Mouse (Mus musculus) liver, postnatal 0 days (tissue): Measurements from ENCODE around the gene Olfr657. TPM values are rescaled to one million over a fixed set of nuclear protein-coding genes. Genes with fewer than 3 reads are reported as not detected.

ENCODE experiments used
- ATAC-seq: fragments of 200-750 bp; cut with Nextera tagmentation; 2 replicates; pipeline ENCODE4 v1.8.0; 2017; ENCODE audit warnings: mild to moderate bottlenecking, moderate library complexity
- DNase-seq: peaks from one replicate; pipeline ENCODE4 v3.0.0-alpha.2; 2016
- H3K27ac ChIP-seq: fragments of 300-500 bp; sonication (generic); 2 replicates; pipeline ENCODE4 v1.5.1; 2014; ENCODE audit warnings: antibody characterized with exemption, moderate library complexity, mild to moderate bottlenecking, low read depth
- H3K27me3 ChIP-seq: fragments of 300-500 bp; sonication (generic); 2 replicates; pipeline ENCODE4 v1.6.1; 2014; ENCODE audit warnings: low read length, control low read depth, mixed read lengths; ENCODE audit not compliant: insufficient read depth
- H3K36me3 ChIP-seq: fragments of 300-500 bp; sonication (generic); replicated peaks from 2 replicates; pipeline ENCODE4 v1.6.1; 2014; ENCODE audit warnings: mild to moderate bottlenecking, control low read depth, low read length, moderate library complexity, mixed read lengths; ENCODE audit not compliant: insufficient read depth
- H3K4me1 ChIP-seq: fragments of 300-500 bp; sonication (generic); 2 replicates; pipeline ENCODE4 v1.6.1; 2014; ENCODE audit warnings: antibody characterized with exemption, mild to moderate bottlenecking, control low read depth; ENCODE audit not compliant: insufficient read depth
- H3K4me2 ChIP-seq: fragments of 300-500 bp; sonication (generic); 2 replicates; pipeline ENCODE4 v1.6.1; 2014; ENCODE audit warnings: low read depth, mild to moderate bottlenecking, low read length, moderate library complexity, mixed read lengths
- H3K4me3 ChIP-seq: fragments of 300-500 bp; sonication (generic); 2 replicates; pipeline ENCODE4 v1.5.1; 2014; ENCODE audit warnings: low read depth, low read length
- H3K9ac ChIP-seq: fragments of 300-500 bp; sonication (generic); replicated peaks from 2 replicates; pipeline ENCODE4 v1.6.1; 2014; ENCODE audit warnings: mild to moderate bottlenecking, moderate library complexity
- H3K9me3 ChIP-seq: fragments of 300-500 bp; sonication (generic); 2 replicates; pipeline ENCODE4 v1.6.1; 2016; ENCODE audit warnings: mild to moderate bottlenecking, control low read depth, low read length, mixed read lengths
- CTCF ChIP-seq: sonication (generic); IDR thresholded peaks from 2 replicates; pipeline ENCODE4 v1.5.1; 2016; ENCODE audit warnings: antibody characterized with exemption, low read depth
- EP300 ChIP-seq: IDR thresholded peaks from 2 replicates; pipeline ENCODE4 v1.6.1; 2016; ENCODE audit warnings: antibody characterized with exemption, low read depth, mild to moderate bottlenecking
- WGBS: fragments of 180-500 bp; shearing (Covaris S2); extraction: QIAGEN DNeasy Blood & Tissue Kit; methylation state at CpG from one replicate; pipeline ENCODE4 v1.1.7; 2014; ENCODE audit not compliant: insufficient replicate concordance; 5-methylcytosine and 5-hydroxymethylcytosine counted together
- polyA plus RNA-seq: library from polyadenylated mRNA; unstranded; fragments of >200 nt; fragmentation: Nextera tagmentation; extraction: Ambion mirVana; gene quantifications from 2 replicates; pipeline ENCODE4 v1.2.1, GENCODE M21; 2015

Gene Olfr657
- polyA plus RNA-seq, 1 experiment from 2014 or later: not detected

DNA sequence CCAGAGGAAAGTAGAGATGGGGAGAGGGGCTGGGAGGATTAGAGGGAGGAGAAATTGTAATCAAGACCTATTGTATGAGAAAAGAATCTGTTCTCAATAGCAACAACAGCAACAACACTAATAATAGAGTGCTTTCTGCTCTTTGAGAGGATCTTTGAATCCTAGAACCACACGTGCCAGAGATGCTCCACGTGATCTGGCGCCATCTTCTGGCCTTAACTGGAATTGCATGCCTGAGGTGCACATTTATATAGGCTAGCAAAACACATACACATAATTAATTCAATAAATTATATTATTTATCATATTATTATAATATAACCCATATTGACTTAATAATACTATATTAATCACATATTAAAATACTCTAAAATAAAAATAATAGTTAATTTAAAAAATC, 21.4 kb upstream of the Olfr657 start:
- Histone ChIP-seq H3K36me3 (no peaks in the 10 kb centered on the region), H3K27me3 (no peaks in the 10 kb centered on the region), H3K4me2 (no peak overlapping the region), H3K9me3 (no peaks in the 10 kb centered on the region), H3K4me1 (no peaks in the 10 kb centered on the region), H3K4me3 (no peak overlapping the region), H3K27ac (no peak overlapping the region), H3K9ac (no peak overlapping the region)
- peak; percentile 84 for TF ChIP-seq CTCF
- no peak for TF ChIP-seq EP300
- no peak for ATAC-seq
- WGBS: 4% methylated on average over 3 of the region's 3 CpGs
- DNase-seq: peak; percentile 68

GRCm38 (mm10) chr7:104604727-104605126, 19.9 kb upstream of the Olfr657 start:
- no peaks in the 10 kb centered on the region for H3K27me3 ChIP-seq
- DNase-seq: no peak
- no peak overlapping the region for H3K4me3 ChIP-seq
- no peaks in the 10 kb centered on the region for H3K36me3 ChIP-seq
- no peak overlapping the region for H3K27ac ChIP-seq
- H3K9me3 ChIP-seq: no peaks in the 10 kb centered on the region
- no peak for ATAC-seq
- no peak for TF ChIP-seq EP300
- TF ChIP-seq CTCF: no peak
- no peak overlapping the region for H3K9ac ChIP-seq
- no peaks in the 10 kb centered on the region for H3K4me1 ChIP-seq
- H3K4me2 ChIP-seq: no peak overlapping the region

GRCm38 (mm10) chr7:104613655-104614054, 10.9 kb upstream of the Olfr657 start, which contains the start of gene Olfr656:
Olfr656 (plus strand) TSS chr7:104613955.
- Histone ChIP-seq H3K9me3 (no peaks in the 10 kb centered on the region), H3K4me2 (no peak within 1 kb of the TSS), H3K4me3 (no peak within 1 kb of the TSS), H3K36me3 (no peaks in the 10 kb centered on the region), H3K27ac (no peak within 1 kb of the TSS), H3K27me3 (no peaks in the 10 kb centered on the region), H3K9ac (no peak within 1 kb of the TSS), H3K4me1 (no peaks in the 10 kb centered on the region)
- ATAC-seq (no peak), DNase-seq (no peak)
- no peak for TF ChIP-seq EP300
- no peak for TF ChIP-seq CTCF
- WGBS: 66% methylated on average over 4 of the region's 4 CpGs

DNA sequence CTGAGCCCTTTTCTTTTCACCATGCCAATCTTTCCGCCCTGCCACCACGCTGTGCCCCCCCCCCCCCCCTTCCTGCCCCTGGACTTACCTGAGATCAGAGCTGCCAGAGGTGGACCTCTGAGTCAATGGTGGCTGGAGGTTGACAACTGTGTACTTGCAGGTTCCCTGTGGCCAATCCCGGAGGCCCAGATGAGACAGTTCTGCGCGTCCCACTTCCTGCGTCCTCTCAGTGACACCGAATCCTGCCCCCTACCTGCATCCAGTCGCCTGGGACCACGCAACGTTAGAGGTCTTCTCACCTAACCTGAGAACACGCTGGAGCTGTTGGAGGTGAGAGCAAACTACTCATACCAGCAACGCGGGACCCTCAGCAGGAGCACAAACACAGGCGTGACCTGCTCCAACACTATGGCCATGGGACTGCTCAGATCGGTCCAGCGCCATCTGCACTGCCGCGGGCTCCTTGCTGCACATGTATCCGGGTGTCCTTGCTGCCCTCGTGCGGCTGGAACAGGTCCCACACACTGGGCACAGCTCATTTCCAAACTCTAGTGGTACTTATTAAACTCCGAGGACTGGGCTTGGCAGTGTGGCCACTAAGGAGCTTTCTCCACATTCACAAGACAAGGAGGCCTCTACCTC, 22.4 kb downstream of the Olfr657 start, which contains the start of gene Olfr658:
Gene Olfr658, minus strand, starts transcription at position 465 of the 642 bp plus-strand sequence.
- Histone ChIP-seq H3K4me1 (no peaks in the 10 kb centered on the region), H3K9ac (no peak within 1 kb of the TSS), H3K9me3 (no peaks in the 10 kb centered on the region), H3K4me3 (no peak within 1 kb of the TSS), H3K27me3 (no peaks in the 10 kb centered on the region), H3K36me3 (no peaks in the 10 kb centered on the region), H3K4me2 (peak within 1 kb of the TSS; percentile 49; the same call in 1 of the 2 replicates), H3K27ac (no peak within 1 kb of the TSS)
- no peak for TF ChIP-seq EP300
- peak; percentile 60 for TF ChIP-seq CTCF
- DNase-seq (peak; percentile 43), ATAC-seq (peak; percentile 54; the same call in 1 of the 2 replicates)
- 33% methylated on average over 21 of the region's 22 CpGs for WGBS

DNA sequence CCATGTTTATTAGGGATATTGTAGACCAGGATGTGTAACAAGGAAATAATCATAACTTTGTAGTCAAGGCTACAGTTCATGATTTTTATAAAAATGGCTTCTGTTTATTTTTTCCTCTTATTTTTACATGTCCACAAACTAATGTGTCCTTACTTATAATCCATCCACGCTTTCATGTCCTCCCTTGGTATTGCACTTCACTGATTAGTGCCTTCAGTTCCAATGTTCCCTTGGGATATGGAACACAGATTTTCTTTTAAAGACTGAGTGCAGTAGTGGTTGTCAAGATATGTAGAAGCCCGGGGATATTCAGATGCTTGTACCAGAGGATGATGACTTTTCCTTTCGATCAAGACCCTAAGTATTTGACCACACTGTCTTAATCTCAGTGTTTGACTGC, 41.9 kb downstream of the Olfr657 start, which contains the start of gene Olfr659:
Gene Olfr659, plus strand, starts transcription at position 301 of the 400 bp plus-strand sequence.
- no peaks in the 10 kb centered on the region for H3K36me3 ChIP-seq
- DNase-seq (no peak), ATAC-seq (no peak)
- H3K9me3 ChIP-seq: no peaks in the 10 kb centered on the region
- 74% methylated on average over 3 of the region's 3 CpGs for WGBS
- H3K9ac ChIP-seq: no peak within 1 kb of the TSS
- no peak within 1 kb of the TSS for H3K4me3 ChIP-seq
- no peak within 1 kb of the TSS for H3K27ac ChIP-seq
- no peak for TF ChIP-seq EP300
- no peak for TF ChIP-seq CTCF
- H3K4me2 ChIP-seq: no peak within 1 kb of the TSS
- no peaks in the 10 kb centered on the region for H3K4me1 ChIP-seq
- H3K27me3 ChIP-seq: no peaks in the 10 kb centered on the region

DNA sequence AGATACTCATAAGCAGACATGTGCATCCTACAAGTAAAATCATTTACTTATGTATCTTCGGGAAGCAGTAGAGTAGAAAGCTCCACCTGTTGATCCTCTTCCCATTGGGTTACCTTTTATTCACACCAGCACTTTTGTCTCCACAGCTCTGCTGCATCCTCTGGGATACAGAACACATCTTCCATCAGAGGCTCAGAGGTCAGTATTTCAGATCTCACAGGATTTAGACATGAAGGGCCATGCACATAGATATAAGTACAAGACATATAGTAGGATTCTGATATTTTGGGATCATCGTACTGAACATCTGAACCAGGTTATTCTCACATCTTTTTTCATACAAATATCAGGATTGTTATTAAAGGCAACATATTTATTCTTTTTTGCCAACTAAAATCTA, 61.6 kb downstream of the Olfr657 start, which contains the start of gene Olfr661:
Gene Olfr661, plus strand, starts transcription at position 301 of the 400 bp plus-strand sequence.
- H3K4me2 ChIP-seq: no peak within 1 kb of the TSS
- H3K27me3 ChIP-seq: no peaks in the 10 kb centered on the region
- no peaks in the 10 kb centered on the region for H3K36me3 ChIP-seq
- WGBS: 77% methylated on average over 2 of the region's 2 CpGs
- no peaks in the 10 kb centered on the region for H3K4me1 ChIP-seq
- DNase-seq: no peak
- ATAC-seq: no peak
- no peaks in the 10 kb centered on the region for H3K9me3 ChIP-seq
- TF ChIP-seq CTCF (no peak), EP300 (no peak)
- no peak within 1 kb of the TSS for H3K9ac ChIP-seq
- H3K4me3 ChIP-seq: no peak within 1 kb of the TSS
- no peak within 1 kb of the TSS for H3K27ac ChIP-seq

Other genes with a start within 250 kb of the Olfr657 start
- gene Trim30c, start 224.0 kb upstream of the Olfr657 start, polyA plus RNA-seq: 0.38 and 0.50 TPM in 2 replicates
- gene Trim30a, start 159.6 kb upstream of the Olfr657 start, polyA plus RNA-seq: 4.3 and 5.2 TPM in 2 replicates
- 1.9 and 2.1 TPM in 2 replicates for gene Trim30d, start 116.9 kb upstream of the Olfr657 start, polyA plus RNA-seq
- gene Olfr651, start 74.7 kb upstream of the Olfr657 start, polyA plus RNA-seq: not detected in 2 replicates
- gene Olfr652, start 63.9 kb upstream of the Olfr657 start, polyA plus RNA-seq: not detected in 2 replicates
- not detected in 2 replicates for gene Olfr653, start 47.5 kb upstream of the Olfr657 start, polyA plus RNA-seq
- not detected in 2 replicates for gene Olfr654, start 37.8 kb upstream of the Olfr657 start, polyA plus RNA-seq
- not detected in 2 replicates for gene Olfr655, start 23.0 kb upstream of the Olfr657 start, polyA plus RNA-seq
- not detected in 2 replicates for gene Olfr656, start 10.8 kb upstream of the Olfr657 start, polyA plus RNA-seq
- not detected in 2 replicates for gene Olfr658, start 22.5 kb downstream of the Olfr657 start, polyA plus RNA-seq
- gene Olfr659, start 42.0 kb downstream of the Olfr657 start, polyA plus RNA-seq: not detected in 2 replicates
- gene Olfr661, start 61.7 kb downstream of the Olfr657 start, polyA plus RNA-seq: not detected in 2 replicates
- not detected in 2 replicates for gene Usp17le, start 152.7 kb downstream of the Olfr657 start, polyA plus RNA-seq
- not detected in 2 replicates for gene Usp17lb, start 217.8 kb downstream of the Olfr657 start, polyA plus RNA-seq
- gene Usp17la, start 232.2 kb downstream of the Olfr657 start, polyA plus RNA-seq: not detected in 2 replicates